20 mouse cellular contexts compared by ENCODE assay signal in the genomic region with DNA sequence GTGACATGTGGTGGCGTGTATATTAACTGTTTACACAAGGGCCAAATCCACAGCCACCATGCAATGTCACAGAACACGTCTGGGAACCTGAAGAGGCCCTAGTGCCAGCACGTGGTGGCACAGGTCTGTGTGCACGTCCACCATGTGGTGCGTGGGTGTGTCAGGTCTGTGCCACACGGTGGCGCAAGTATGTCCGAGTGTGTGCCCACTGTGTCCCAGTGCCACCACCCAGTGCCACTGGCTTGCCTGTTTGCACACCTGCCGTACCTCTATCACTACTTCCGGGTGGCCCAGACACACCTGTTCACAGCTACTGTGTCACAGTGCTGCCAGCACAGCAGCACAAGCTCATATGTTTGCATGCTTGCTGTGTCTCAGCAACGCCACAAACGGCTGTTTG. TPM values are rescaled to one million over a fixed set of nuclear protein-coding genes. Genes with fewer than 3 reads are reported as not detected.
DNase-seq lines count a peak whose midpoint lies in the region; ATAC-seq and TF ChIP-seq lines count a peak whose summit lies in the region.
"Had no signal": no experiment of that assay in that cellular context is flagged by ENCODE, and none has a peak within 500 bp of the region (broad histone marks: within the 10 kb centered on the region; RNA-seq: fewer than 3 reads in every experiment).

No protein-coding gene starts in this region.

- no peaks in the 10 kb centered on the region for H3K27me3 ChIP-seq in forebrain, postnatal 0 days (ENCODE audit: insufficient read depth, low read length)
- no peaks in the 10 kb centered on the region for H3K27me3 ChIP-seq in forebrain, embryonic 14.5 days (replicated peaks; ENCODE audit: control insufficient read depth, insufficient read depth, low read length)
- no peaks in the 10 kb centered on the region for H3K27me3 ChIP-seq in liver, embryonic 11.5 days (replicated peaks; ENCODE audit: control insufficient read depth, insufficient read depth, low read length)
- peaks cover 7% of the 10 kb centered on the region for H3K27me3 ChIP-seq in C2C12 (ENCODE audit: control insufficient read depth, insufficient read depth, insufficient read length)
- no peaks in the 10 kb centered on the region for H3K27me3 ChIP-seq in liver, postnatal 0 days (ENCODE audit: insufficient read depth, low read length)
- H3K27me3 ChIP-seq: embryonic facial prominence, embryonic 12.5 days; limb, embryonic 15.5 days had no signal

- H3K4me2 ChIP-seq in forebrain, postnatal 0 days (ENCODE audit: low read depth) = no peak overlapping the region
- no peak overlapping the region for H3K4me2 ChIP-seq in forebrain, embryonic 14.5 days (ENCODE audit: low read length)
- no peak overlapping the region for H3K4me2 ChIP-seq in liver, embryonic 11.5 days
- no peak overlapping the region for H3K4me2 ChIP-seq in liver, postnatal 0 days (ENCODE audit: low read depth, low read length)
- H3K4me2 ChIP-seq: embryonic facial prominence, embryonic 12.5 days; heart, embryonic 12.5 days; hindbrain, embryonic 14.5 days; limb, embryonic 15.5 days; midbrain, embryonic 11.5 days had no signal

- H3K4me3 ChIP-seq in forebrain, postnatal 0 days (ENCODE audit: low read depth, low read length) = no peak overlapping the region
- H3K4me3 ChIP-seq in forebrain, embryonic 14.5 days (ENCODE audit: low read depth, low read length) = no peak overlapping the region
- H3K4me3 ChIP-seq in liver, embryonic 11.5 days (ENCODE audit: low read depth, low read length) = no peak overlapping the region
- no peak overlapping the region for H3K4me3 ChIP-seq in C2C12 (ENCODE audit: insufficient read depth, poor library complexity, severe bottlenecking)
- no peak overlapping the region for H3K4me3 ChIP-seq in liver, postnatal 0 days (ENCODE audit: low read depth, low read length)
- H3K4me3 ChIP-seq: embryonic facial prominence, embryonic 12.5 days; heart, embryonic 12.5 days; layer of hippocampus, adult 2 months; left cerebral cortex, adult 2 months; limb, embryonic 15.5 days had no signal

- H3K27ac ChIP-seq in forebrain, postnatal 0 days (ENCODE audit: low read depth, low read length) = no peak overlapping the region
- H3K27ac ChIP-seq in forebrain, embryonic 14.5 days (ENCODE audit: low read depth, low read length) = no peak overlapping the region
- H3K27ac ChIP-seq in liver, embryonic 11.5 days (ENCODE audit: low read depth, low read length) = no peak overlapping the region
- H3K27ac ChIP-seq in liver, postnatal 0 days (ENCODE audit: low read depth) = no peak overlapping the region
- H3K27ac ChIP-seq: embryonic facial prominence, embryonic 12.5 days; hindbrain, embryonic 14.5 days; layer of hippocampus, adult 2 months; left cerebral cortex, adult 2 months; limb, embryonic 15.5 days had no signal

- H3K9ac ChIP-seq in forebrain, postnatal 0 days = no peak overlapping the region
- H3K9ac ChIP-seq in forebrain, embryonic 14.5 days (ENCODE audit: low read length) = no peak overlapping the region
- no peak overlapping the region for H3K9ac ChIP-seq in liver, embryonic 11.5 days (ENCODE audit: low read depth, low read length)
- no peak overlapping the region for H3K9ac ChIP-seq in liver, postnatal 0 days (replicated peaks)
- H3K9ac ChIP-seq: embryonic facial prominence, embryonic 12.5 days; heart, embryonic 12.5 days; hindbrain, embryonic 14.5 days; limb, embryonic 15.5 days had no signal

- 78% methylated on average over 12 of the region's 12 CpGs for WGBS in forebrain, postnatal 0 days
- 84% methylated on average over 12 of the region's 12 CpGs for WGBS in forebrain, embryonic 14.5 days
- WGBS in liver, embryonic 11.5 days = 76% methylated on average over 12 of the region's 12 CpGs
- 67% methylated on average over 12 of the region's 12 CpGs for WGBS in liver, postnatal 0 days (ENCODE audit: insufficient replicate concordance)

- no peak for DNase-seq in forebrain, postnatal 0 days
- no peak for DNase-seq in forebrain, embryonic 14.5 days (ENCODE audit: low spot score)
- peak; percentile 27 for DNase-seq in liver, embryonic 11.5 days (ENCODE audit: low spot score)
- DNase-seq in liver = no peak
- DNase-seq in liver, postnatal 0 days = peak; percentile 12
- DNase-seq in retina, postnatal 1 day = no peak
- DNase-seq: cerebellum, adult 11 months; gastrocnemius, postnatal 25 days; heart, adult 18-20 months; spleen, adult 18-20 months had no signal

- H3K79me3 ChIP-seq in C2C12 (ENCODE audit: low read depth) = no peaks in the 10 kb centered on the region

- peaks cover 7% of the 10 kb centered on the region; the same call in 1 of the 2 replicates for H3K4me1 ChIP-seq in forebrain, postnatal 0 days (ENCODE audit: insufficient read depth)
- peaks cover 3% of the 10 kb centered on the region; the same call in 1 of the 2 replicates for H3K4me1 ChIP-seq in forebrain, embryonic 14.5 days (ENCODE audit: control insufficient read depth, insufficient read depth, low read length)
- no peaks in the 10 kb centered on the region for H3K4me1 ChIP-seq in liver, embryonic 11.5 days (replicated peaks; ENCODE audit: control insufficient read depth, insufficient read depth, low read length)
- H3K4me1 ChIP-seq in liver, postnatal 0 days (ENCODE audit: insufficient read depth) = no peaks in the 10 kb centered on the region
- H3K4me1 ChIP-seq: embryonic facial prominence, embryonic 12.5 days; heart, embryonic 12.5 days; limb, embryonic 15.5 days had no signal

- H3K79me2 ChIP-seq in C2C12 (ENCODE audit: control insufficient read depth, insufficient read depth) = no peaks in the 10 kb centered on the region

- TF ChIP-seq EP300 in liver, postnatal 0 days (IDR thresholded peaks at IDR 0.05; ENCODE audit: low read depth) = no peak

- H3ac ChIP-seq in C2C12 (ENCODE audit: control insufficient read depth, insufficient read length, low read depth) = no peak overlapping the region

- no peaks in the 10 kb centered on the region for H3K9me3 ChIP-seq in forebrain, postnatal 0 days (ENCODE audit: low read length)
- H3K9me3 ChIP-seq in forebrain, embryonic 14.5 days (replicated peaks; ENCODE audit: control insufficient read depth, low read length) = no peaks in the 10 kb centered on the region
- no peaks in the 10 kb centered on the region for H3K9me3 ChIP-seq in liver, embryonic 11.5 days (ENCODE audit: control insufficient read depth, low read length)
- H3K9me3 ChIP-seq in liver, postnatal 0 days (ENCODE audit: low read length) = no peaks in the 10 kb centered on the region
- H3K9me3 ChIP-seq: embryonic facial prominence, embryonic 12.5 days; heart, embryonic 12.5 days; limb, embryonic 15.5 days had no signal

- no peak for ATAC-seq in forebrain, postnatal 0 days
- no peak for ATAC-seq in forebrain, embryonic 14.5 days
- no peak for ATAC-seq in liver, embryonic 11.5 days (replicated peaks; ENCODE audit: low FRiP score)
- no peak for ATAC-seq in liver, postnatal 0 days
- ATAC-seq: inflammation-experienced regulatory T-cells, adult 6 months; midbrain, embryonic 16.5 days had no signal

- no peaks in the 10 kb centered on the region for H3K36me3 ChIP-seq in forebrain, postnatal 0 days (ENCODE audit: insufficient read depth)
- H3K36me3 ChIP-seq in forebrain, embryonic 14.5 days (ENCODE audit: control insufficient read depth, insufficient read depth, low read length) = no peaks in the 10 kb centered on the region
- no peaks in the 10 kb centered on the region for H3K36me3 ChIP-seq in liver, embryonic 11.5 days (ENCODE audit: control insufficient read depth, insufficient read depth, low read length)
- no peaks in the 10 kb centered on the region for H3K36me3 ChIP-seq in C2C12 (ENCODE audit: control insufficient read depth, insufficient read depth)
- H3K36me3 ChIP-seq in liver, postnatal 0 days (replicated peaks; ENCODE audit: insufficient read depth, low read length) = no peaks in the 10 kb centered on the region
- H3K36me3 ChIP-seq: embryonic facial prominence, embryonic 12.5 days; heart, embryonic 12.5 days; limb, embryonic 15.5 days had no signal

- TF ChIP-seq CTCF in forebrain, postnatal 0 days (IDR thresholded peaks at IDR 0.05; ENCODE audit: low read depth) = 0 out of 2 replicates have a peak, but pooled peaks have one; percentile 1
- TF ChIP-seq CTCF in C2C12 (IDR thresholded peaks at IDR 0.05; ENCODE audit: control insufficient read depth, insufficient read depth, insufficient read length) = peak; percentile 55
- TF ChIP-seq CTCF in liver, postnatal 0 days (IDR thresholded peaks at IDR 0.05; ENCODE audit: low read depth) = no peak

TF ChIP-seq in C2C12, 6 proteins besides CTCF, POLR2A, EP300 and RAD21:
- TF ChIP-seq MAX (IDR thresholded peaks at IDR 0.05) = no peak
- TF ChIP-seq MYOG (IDR thresholded peaks at IDR 0.05; ENCODE audit: control insufficient read depth, extremely low read depth, insufficient read length) = no peak
- TF ChIP-seq CEBPB (IDR thresholded peaks at IDR 0.05; ENCODE audit: low read depth) = no peak

RNA-seq across cellular contexts. Expression of a gene that starts 32.5 kb away (rescaled TPM):
- total RNA-seq in forebrain, postnatal 0 days (2014; rRNA removed) = 127 and 140 TPM in 2 replicates
- 76.7 and 106 TPM in 2 replicates for polyA plus RNA-seq in forebrain, postnatal 0 days (2015; fragmentation: Nextera tagmentation; extraction: Ambion mirVana)
- 23.7 and 32.9 TPM in 2 replicates for polyA plus RNA-seq in forebrain, embryonic 14.5 days (2014; fragmentation: Nextera tagmentation; extraction: Ambion mirVana)
- polyA plus RNA-seq in liver, embryonic 11.5 days (2014; fragmentation: Nextera tagmentation; extraction: Ambion mirVana) = 13.3 and 13.6 TPM in 2 replicates
- polyA plus RNA-seq in C2C12 (2012; fragmentation: generic; extraction: Trizol) = 0.37 TPM
- polyA plus RNA-seq in liver, postnatal 0 days (2015; fragmentation: Nextera tagmentation; extraction: Ambion mirVana) = 3.4 and 3.7 TPM in 2 replicates
- polyA plus RNA-seq: inflammation-experienced regulatory T-cells, adult 6 months had no signal

Comparison
In these comparisons a context has a peak if more than half of its experiments do, and no peak if none do; other contexts are left out.
1. DNase-seq: peak in liver, embryonic 11.5 days (single experiment) and liver, postnatal 0 days (single experiment); none in forebrain, postnatal 0 days (single experiment), forebrain, embryonic 14.5 days (single experiment), liver (single experiment) and retina, postnatal 1 day (single experiment).